Mouse (Mus musculus): ENCODE measurements at regions not wholly inside any gene's neighbourhood (a gene's known extent, or its start where the extent isn't known, plus 50 kb on each side); places are given as distances from the start of the nearest gene placed in this dataset.

DNA sequence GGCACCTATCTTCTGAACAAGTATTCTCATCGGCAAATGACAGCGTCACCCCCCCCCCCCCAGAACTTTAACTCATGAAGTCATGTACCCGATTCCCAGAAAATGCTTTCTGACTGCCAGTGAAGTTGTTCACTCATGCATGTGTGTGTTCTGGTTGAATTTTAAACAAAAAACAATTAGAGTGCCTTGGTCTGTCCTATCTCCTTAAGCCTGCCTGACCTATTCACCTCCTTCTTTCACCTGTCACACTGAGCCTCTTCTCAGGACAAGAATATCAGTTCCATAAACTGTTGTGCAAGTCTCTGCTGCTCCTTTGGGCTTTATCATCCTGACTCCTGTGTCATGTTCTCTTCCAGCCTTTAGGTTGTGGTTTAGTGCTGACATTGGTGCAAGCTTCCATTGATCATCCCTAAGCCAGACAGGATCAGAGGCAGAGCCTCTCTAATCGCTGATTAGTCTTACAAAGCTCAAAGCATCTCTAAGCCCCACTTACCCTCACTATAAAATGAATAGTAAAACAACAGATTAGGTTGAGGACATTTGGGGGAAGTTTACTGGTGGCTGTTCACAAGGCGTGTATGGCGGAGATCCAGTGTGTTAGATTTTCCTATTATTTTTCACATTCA, 345.2 kb upstream of the Robo2 start:
- TF ChIP-seq CTCF (IDR thresholded peaks at IDR 0.05; ENCODE audit: borderline replicate concordance, insufficient read depth, low read depth, low read length): no peak
- no peak for TF ChIP-seq POLR2A (IDR thresholded peaks at IDR 0.05; ENCODE audit: borderline replicate concordance, insufficient read depth, low read length)

Measured in cerebellum, adult 2 months (tissue).